In genomic region chr11:11766105-11766504, GRCm38 (mm10) we compare ENCODE assay signal across 18 mouse cellular contexts. TPM values are rescaled to one million over a fixed set of nuclear protein-coding genes. Genes with fewer than 3 reads are reported as not detected.
DNase-seq lines count a peak whose midpoint lies in the region; ATAC-seq lines count a peak whose summit lies in the region.
"Had no signal": no experiment of that assay in that cellular context is flagged by ENCODE, and none has a peak within 500 bp of the region (broad histone marks: within the 10 kb centered on the region; RNA-seq: fewer than 3 reads in every experiment).

No protein-coding gene starts in this region.

- 96% methylated on average over 1 of the region's 1 CpGs for WGBS in forebrain, embryonic 10.5 days

- H3K36me3 ChIP-seq in forebrain, embryonic 10.5 days (replicated peaks) = no peaks in the 10 kb centered on the region
- H3K36me3 ChIP-seq: embryonic facial prominence, embryonic 15.5 days; hindbrain, embryonic 15.5 days; kidney, embryonic 15.5 days; limb, embryonic 12.5 days; lung, embryonic 15.5 days; midbrain, embryonic 15.5 days had no signal

- no peaks in the 10 kb centered on the region for H3K27me3 ChIP-seq in forebrain, embryonic 10.5 days (ENCODE audit: poor library complexity, severe bottlenecking)
- H3K27me3 ChIP-seq: embryonic facial prominence, embryonic 15.5 days; hindbrain, embryonic 15.5 days; kidney, embryonic 15.5 days; limb, embryonic 12.5 days; lung, embryonic 15.5 days; midbrain, embryonic 15.5 days had no signal

- no peaks in the 10 kb centered on the region for H3K4me1 ChIP-seq in forebrain, embryonic 10.5 days
- H3K4me1 ChIP-seq: embryonic facial prominence, embryonic 15.5 days; hindbrain, embryonic 15.5 days; kidney, embryonic 15.5 days; limb, embryonic 12.5 days; lung, embryonic 15.5 days; midbrain, embryonic 15.5 days had no signal

- H3K9me3 ChIP-seq in forebrain, embryonic 10.5 days = no peaks in the 10 kb centered on the region
- H3K9me3 ChIP-seq: embryonic facial prominence, embryonic 15.5 days; hindbrain, embryonic 15.5 days; kidney, embryonic 15.5 days; limb, embryonic 12.5 days; lung, embryonic 15.5 days; midbrain, embryonic 15.5 days had no signal

- no peak overlapping the region for H3K27ac ChIP-seq in forebrain, embryonic 10.5 days
- H3K27ac ChIP-seq: embryonic facial prominence, embryonic 15.5 days; hindbrain, embryonic 15.5 days; kidney, embryonic 15.5 days; limb, embryonic 12.5 days; lung, embryonic 15.5 days; midbrain, embryonic 15.5 days had no signal

- ATAC-seq in activated CD4-positive, CD25-positive, alpha-beta regulatory T cell, adult 4 months = peak; percentile 93
- ATAC-seq in megakaryocyte-erythroid progenitor cell, adult 5-6 weeks (replicated peaks; ENCODE audit: low FRiP score, low TSS enrichment, poor library complexity, severe bottlenecking) = peak; percentile 41; the same call in 1 of the 2 replicates
- ATAC-seq: forebrain, embryonic 16.5 days; midbrain, embryonic 15.5 days had no signal

- peak; percentile 62 for DNase-seq in thymus, postnatal 0 days (ENCODE audit: low spot score)
- no peak for DNase-seq in thymus, postnatal 4 days
- peak; percentile 36 to 47 for DNase-seq in thymus, postnatal 36 days
- no peak for DNase-seq in adrenal gland, postnatal 25 days
- DNase-seq in layer of hippocampus, postnatal 25 days (ENCODE audit: extremely low spot score in 1 of 2, low spot score in 1 of 2) = no peak
- no peak for DNase-seq in forebrain, embryonic 10.5 days (ENCODE audit: extremely low spot score, low spot score)
- DNase-seq: cerebellum, postnatal 14 days; gastrocnemius, postnatal 14 days; layer of hippocampus, adult 9-11 months had no signal

- no peak overlapping the region for H3K4me3 ChIP-seq in forebrain, embryonic 10.5 days
- H3K4me3 ChIP-seq: embryonic facial prominence, embryonic 15.5 days; hindbrain, embryonic 15.5 days; kidney, embryonic 15.5 days; limb, embryonic 12.5 days; lung, embryonic 15.5 days; midbrain, embryonic 15.5 days had no signal

RNA-seq across cellular contexts. Expression of gene Fignl1, which starts 42.7 kb away (rescaled TPM):
- 62.4 and 65.6 TPM in 2 replicates for polyA plus RNA-seq in thymus, postnatal 0 days (2015; fragmentation: Nextera tagmentation; extraction: Ambion mirVana)
- polyA plus RNA-seq in activated CD4-positive, CD25-positive, alpha-beta regulatory T cell, adult 4 months (2017; shearing (Covaris generic)) = 10 to 100 TPM; 23.8 to 32.5 TPM
- total RNA-seq in megakaryocyte-erythroid progenitor cell, adult 5-6 weeks (2014; fragmentation: Nextera tagmentation) = 59.5 and 80.1 TPM in 2 replicates
- total RNA-seq in megakaryocyte-erythroid progenitor cell, adult 5-6 weeks (2017) = 89.0 and 110 TPM in 2 replicates
- total RNA-seq in adrenal gland, postnatal 25 days (2021) = 7.2 and 7.5 TPM in 2 replicates
- total RNA-seq in layer of hippocampus, postnatal 25 days (2021) = 1 to 10 TPM; 1.1 to 2.6 TPM
- polyA plus RNA-seq in forebrain, embryonic 10.5 days (2016; fragmentation: Nextera tagmentation; extraction: Ambion mirVana) = 101 and 114 TPM in 2 replicates

Comparison
In these comparisons a context has a peak if more than half of its experiments do, and no peak if none do; other contexts are left out.
1. DNase-seq: peak in thymus, postnatal 0 days (single experiment) and thymus, postnatal 36 days (2 of 2); none in thymus, postnatal 4 days (single experiment), adrenal gland, postnatal 25 days (single experiment), layer of hippocampus, postnatal 25 days (0 of 2) and forebrain, embryonic 10.5 days (single experiment).